Mouse (Mus musculus): ENCODE data around the gene Evx2.

Gene Evx2

DNA sequence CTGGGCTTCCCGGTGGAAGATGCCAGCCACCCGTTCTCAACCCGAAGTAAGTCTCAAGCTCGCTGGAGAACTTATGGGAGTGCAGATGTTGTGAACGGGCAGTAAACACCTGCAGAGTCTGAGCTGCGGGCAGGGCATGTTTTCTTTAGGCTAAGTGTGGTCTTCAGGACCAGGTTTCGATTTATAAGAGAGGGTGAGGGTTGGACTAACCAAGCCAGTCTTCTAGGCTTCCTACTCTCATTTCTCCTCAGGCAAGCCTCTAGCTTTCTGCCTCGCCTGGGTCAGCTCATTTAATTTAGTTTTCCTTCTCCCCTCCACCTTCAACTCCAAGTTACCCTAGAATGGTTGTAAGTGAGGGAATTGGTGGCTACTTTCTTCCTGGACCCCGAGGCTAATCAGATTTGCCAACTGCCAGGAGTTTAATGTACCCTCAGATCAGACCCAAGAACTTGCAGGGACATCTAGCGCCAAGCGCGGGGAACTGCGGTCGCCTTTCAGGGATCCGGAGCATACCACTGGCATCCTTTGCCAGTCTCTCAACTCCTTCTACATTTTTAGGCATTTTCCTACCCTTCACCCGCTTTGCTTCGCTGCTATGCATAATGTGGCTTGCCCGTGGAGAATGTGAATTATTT lies 4.1 kb upstream of the Evx2 start:
- no peak for DNase-seq (ENCODE audit: low spot score)

DNA sequence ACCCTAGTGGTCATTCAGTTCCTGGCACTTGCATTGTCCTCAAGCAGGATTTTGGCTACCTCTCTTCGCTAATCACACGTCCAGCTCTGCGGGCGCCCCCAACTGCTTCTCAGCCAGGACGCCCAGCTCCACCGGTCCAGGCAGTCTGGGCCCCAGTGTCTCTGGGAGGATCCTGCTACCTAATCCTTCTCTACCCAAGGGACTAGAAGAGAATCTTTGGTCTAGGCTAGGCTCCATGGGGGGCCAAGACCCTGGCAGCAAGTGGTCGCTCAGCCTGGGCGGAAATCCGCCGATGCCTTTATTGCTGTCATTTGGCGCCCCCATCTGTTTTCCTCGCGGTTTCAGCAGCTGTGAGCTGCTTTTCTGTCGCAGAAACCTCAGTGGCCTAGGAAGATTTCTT lies 2.3 kb upstream of the Evx2 start:
- DNase-seq (ENCODE audit: low spot score): no peak

DNA sequence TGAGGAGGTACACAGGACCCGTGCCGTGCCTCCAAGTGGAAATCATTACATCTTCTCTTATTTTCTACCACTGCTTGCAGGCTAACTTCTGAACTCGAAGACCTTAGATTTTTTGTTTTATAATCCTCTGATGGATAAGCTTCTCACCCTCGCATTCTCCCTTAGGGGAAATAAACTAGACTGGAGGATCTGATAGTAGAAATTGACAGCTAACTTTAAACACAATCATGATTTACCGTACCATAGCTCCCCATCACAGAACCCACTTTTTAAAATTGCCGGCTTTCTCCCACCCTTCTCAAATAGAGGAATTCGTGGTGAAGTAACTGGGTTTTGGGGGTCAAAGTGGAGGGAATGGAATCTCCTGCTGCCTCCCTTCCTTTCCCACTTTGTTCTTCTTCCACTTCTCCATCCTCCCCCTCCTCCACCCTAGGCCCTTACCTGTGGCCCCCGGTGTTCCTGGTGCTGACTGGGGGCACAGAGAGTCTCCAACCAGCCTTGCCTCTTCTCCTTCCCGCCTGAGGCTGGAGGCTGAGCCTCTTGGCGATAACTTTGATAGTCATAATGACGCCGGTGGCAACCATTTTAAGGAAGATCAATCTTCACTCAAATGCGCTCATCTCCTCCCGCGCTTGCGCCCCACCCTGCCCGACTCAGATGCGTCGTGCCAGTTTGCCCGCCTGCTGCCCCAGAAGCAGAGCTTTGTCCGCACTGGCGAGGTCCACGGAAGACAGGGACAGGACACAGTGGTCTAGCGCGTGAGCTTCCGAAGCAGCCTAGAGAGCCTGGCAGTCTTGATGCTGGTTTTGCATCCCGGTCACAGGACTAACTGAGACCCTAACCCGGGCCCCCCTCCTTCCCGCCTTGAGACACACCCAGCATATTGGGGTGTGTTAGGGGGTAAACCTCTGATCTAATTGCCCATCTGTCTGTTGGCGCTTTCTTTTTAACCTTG lies 1.3 kb upstream of the Evx2 start:
- no peak for DNase-seq (ENCODE audit: low spot score)

DNA sequence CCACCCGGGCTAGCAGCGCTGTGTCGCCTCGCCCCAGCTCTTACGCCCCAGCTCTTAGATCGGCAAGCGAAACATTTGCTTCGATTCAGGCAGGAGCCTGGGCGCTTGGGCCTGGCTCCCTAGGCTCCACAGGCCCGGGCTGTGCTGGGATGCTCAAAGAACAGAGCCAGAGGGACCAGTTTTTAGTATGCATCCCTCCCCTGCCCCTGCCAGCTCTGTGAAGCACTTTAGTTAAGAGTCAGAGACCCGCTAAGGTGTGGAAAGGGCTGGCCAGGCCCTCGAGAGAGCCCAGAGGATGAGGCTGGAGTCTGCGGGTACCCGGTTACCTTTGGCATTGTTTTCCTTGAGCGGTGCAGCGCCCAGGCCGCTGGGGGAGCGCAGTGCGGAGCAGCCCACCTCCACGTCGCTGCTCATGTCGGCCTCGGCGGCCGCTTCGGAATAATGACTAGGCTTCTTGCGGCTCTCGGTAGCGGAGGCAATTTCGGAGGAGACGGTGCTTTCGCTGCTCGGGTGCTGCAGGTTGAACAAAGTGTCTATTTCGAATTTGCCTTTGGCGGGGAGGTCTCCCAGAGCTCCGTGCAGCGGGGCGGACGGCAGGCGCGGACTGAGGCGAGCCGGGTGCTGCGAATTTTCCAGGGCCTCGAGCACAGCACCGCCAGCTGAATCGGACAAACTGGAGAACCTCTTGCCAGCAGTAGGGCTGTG lies 538 bp downstream of the Evx2 start:
- DNase-seq (ENCODE audit: low spot score): no peak

DNA sequence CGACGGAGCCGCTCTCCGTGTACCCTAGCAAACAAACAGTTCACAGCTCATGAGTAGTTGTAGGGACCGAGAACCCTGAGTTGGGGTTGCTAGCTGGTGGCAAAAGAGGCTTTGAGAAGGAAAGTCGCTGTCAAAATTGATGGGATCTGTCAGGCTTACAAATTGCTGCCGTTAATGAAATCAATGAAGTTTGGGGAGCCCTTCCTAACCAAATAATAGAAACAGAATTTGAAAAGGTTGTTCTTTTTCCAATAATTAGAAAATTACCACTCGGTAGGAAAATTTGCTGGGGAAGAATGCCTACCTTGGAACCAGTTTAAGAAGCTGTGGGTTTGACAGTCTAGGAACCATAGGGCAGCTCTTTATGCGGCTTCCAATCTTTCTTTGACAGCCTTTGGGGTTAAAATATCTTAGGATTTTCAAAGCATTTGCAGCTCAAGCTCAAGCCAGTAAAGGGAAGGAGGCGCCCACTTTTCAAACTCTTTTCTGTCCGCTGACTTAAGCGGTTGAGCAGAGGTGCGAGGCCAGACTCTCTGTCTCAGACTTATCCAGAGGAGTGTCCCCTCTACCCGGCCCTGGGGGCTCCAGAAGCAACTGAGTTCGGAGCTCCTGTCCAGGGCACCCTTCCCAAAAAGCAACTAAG lies 1.2 kb downstream of the Evx2 start:
- DNase-seq (ENCODE audit: low spot score): no peak

DNA sequence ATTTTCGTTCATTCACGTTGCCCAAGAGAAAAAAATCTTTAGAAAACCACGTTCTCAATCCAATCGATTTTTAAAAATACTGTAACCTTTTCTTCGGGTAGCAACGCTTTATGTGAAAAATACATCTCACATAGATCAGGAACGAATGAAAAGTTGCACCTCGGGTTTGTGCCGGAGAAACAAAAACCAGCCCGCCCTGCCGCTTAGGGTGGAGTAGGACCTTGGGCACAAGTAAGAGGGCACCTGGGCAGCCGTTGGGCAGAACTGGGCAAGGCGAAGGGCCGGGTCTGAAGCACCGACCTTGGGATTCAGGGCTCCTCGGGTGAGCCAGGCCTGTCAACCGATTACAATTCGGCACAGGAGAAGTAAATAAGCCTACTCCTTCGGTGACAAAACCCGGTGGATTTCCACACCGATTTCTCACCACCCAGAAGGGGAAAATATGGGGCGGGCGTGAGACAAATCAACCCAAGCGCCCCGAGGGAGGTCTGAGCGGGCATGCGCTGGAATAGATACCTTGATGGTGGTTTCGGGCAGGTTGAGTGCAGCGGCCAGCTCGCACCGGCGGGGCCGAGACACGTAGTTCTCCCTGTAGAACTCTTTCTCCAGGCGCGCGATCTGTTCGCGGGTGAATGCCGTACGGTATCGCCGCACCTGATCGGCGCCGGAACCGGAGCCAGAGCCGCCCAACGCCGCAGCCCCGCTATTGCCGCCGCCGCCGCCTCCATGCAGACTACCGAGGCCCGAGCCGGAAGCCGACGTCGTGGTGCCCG lies 1.9 kb downstream of the Evx2 start:
- no peak for DNase-seq (ENCODE audit: low spot score)

DNA sequence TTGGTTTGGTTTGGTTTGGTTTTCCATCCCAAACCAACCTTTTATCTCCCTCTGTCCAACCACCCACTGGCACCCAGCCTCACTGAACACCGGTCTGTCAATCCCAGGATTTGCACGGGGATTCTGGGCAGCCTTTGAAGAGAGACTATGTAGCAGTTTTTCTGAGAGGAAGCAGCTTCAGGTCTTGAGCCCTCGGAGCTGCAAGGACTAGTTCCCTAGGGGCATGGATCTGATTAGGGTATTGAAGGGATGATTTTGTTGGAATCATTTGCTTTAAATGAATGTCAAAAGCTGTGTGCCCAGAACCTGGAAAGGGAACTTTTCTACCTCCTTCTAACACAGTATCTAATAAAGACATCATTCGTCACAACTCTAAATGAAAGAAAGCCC lies 2.7 kb downstream of the Evx2 start:
- DNase-seq (ENCODE audit: low spot score): no peak

DNA sequence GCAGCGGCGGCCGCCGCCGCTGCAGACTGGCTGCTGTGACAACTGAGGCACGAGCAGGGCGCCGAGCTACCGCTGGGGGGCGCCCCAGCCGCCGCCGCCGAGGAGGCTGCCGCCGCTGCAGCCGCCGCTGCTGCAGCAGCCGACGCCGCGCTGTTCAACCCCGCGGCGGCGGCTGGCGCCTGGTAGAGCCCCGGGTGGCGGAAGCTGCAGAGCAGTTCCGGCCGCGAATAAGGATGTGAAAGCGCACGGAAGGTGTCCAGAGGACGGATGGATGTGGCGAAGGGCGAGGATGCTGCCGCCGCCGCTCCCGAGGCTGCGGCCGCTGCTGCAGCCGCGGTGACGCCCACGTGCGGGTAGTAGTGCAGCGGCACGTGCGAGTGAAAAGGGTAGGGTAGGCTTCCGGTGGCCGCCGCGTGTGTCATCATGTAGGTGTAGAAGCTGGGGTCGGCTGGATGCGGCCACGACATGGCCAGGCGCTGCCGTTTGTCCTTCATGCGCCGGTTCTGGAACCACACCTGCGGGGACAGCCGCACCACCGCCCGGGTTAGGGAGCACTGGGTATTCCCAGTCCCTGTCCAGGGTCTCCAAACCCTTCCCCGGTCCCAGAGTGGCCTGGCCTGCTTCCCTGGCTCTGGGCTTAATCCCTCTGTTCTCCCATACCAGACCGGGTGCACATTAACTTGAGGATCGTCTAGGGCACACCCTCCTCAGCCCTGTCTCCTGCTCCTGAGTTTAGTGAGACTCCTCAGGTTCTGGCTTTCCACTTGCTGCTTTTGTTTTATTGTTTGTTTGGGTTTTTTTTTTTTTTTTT lies 3.3 kb downstream of the Evx2 start:
- no peak for DNase-seq (ENCODE audit: low spot score)

DNA sequence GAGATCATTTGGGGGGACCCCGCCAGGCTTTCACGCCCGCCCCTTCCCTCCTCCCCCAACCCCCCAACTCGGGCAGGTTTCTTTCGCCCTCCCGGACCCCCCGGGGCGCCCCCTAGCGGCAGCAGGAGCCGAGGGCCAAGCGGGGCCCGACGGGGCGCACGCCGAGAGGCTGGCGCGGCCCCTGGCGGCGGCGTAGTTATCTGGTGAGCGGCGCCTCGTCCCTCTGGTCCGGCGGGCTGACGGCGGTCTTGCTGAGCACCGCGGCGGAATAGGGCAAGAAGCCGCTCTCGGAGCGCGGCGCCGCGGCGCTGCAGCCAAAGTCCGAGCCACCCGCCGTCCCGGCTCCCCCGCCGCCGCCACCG lies 4.0 kb downstream of the Evx2 start:
- no peak for DNase-seq (ENCODE audit: low spot score)

DNA sequence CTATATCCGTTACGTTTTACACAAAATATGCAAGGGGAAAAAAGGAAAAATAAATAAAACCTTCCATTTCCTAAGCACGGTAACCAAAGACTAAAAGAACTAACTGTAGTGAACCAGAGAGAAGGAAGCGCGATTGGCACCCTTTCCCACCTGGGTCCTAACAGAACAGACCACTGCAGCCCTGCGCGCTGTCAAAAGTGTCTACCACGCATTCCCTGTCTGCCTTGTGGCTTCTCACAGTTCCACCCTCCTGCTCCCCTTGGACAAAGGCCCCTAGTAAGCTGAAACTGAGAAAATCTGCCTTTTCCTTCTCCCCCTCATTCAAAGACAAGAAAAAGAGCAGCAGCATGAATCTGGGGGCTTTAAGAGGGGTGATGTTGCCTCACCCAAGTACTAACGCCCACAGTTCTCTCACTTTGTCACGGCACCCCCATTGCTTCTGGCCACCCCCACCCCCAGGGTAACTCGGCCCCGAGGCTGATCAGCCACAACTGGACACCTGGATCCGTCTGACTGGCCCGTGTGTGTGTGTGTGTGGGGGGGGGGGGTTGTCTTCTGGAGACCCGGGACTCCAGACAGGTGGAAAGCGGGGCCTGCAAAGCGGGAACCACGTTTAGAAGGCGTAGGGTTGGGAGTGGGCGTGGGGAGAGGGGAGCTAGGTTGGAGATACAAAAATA lies 4.5 kb downstream of the Evx2 start:
- DNase-seq (ENCODE audit: low spot score): no peak

DNA sequence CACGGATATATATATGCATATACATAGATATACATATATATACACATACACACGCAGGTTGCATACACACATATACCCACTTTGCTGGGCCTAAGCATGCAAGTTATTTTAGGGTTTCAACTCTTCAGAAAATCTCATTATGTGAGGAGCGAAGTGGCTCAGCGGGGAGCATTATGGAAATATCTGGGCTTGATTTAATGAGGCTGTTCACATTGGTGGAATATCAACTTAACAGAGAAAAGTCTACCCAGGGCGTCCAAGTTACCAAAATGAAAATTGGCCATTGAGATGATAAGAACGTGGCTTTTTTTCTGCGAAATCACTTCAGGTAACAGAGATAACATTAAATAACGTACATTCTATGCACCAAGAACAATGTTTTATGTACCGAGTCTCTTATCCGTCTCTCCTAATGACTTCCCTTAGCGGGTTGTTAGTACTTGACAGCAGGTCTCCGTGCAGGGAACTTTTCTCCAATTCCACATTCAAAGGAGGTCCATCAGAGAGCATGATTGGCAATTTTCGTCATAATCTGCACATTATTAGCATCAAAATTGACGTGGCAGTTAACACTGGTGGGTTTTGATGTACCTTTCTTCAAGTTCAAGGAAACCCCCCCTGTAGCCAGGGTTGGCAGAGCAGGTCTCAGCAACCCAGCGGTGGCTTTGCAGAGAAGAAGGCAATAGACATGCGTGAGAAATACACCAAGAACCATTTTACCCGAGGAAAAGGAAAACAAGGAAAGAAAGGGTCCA lies 5.4 kb downstream of the Evx2 start:
- no peak for DNase-seq (ENCODE audit: low spot score)

DNA sequence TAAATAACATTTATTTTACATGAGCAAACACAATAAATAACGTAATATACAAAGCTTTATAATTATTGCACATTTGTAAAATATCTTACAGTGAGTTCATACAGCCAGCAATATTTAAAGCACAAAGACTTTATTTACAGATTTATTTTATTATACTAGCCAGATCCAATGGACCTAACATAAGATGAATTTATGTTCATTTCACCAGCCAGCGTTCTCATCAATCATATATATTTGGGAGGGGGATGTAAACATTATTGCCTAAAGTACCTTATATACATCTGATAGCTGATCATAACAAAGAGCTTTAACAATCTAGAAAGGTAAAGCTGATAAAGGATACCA lies 6.4 kb downstream of the Evx2 start:
- no peak for DNase-seq (ENCODE audit: low spot score)

DNA sequence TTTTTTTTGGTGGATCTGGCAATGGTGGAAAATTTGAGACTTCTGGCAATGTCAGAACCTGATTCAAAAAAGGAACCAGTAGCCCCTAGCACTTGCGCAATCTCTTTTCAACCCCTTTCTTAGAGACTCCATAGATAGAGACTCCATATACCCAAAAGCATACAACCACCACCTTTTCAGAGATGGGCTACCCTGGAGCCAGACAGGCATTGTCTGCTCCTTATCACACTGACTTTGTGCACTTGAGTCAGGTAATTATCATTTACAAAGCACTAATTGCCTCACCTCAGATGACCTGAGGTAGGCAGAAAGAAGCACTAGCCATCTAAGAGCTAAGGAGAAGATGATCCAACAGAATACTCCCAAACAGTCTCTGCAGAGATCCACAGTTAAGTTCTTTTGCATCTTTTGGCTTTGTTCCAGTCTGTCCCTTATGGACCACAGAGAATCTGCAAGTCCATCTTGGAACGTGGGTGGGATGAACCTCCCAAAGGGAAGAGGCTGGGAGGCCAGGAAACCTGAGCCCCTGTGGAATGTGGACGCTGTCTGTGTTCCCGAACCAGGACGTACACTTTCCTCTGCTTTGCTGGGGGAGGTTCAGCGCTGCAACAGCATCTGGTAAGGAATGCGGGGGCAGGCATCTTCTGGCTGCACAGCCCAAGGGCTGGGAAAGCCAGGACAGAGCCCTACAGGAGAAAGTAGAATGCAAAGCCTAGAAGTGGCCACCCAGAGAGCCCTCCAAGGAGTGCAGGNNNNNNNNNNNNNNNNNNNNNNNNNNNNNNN lies 12.1 kb downstream of the Evx2 start:
- no peak for DNase-seq (ENCODE audit: low spot score)

DNA sequence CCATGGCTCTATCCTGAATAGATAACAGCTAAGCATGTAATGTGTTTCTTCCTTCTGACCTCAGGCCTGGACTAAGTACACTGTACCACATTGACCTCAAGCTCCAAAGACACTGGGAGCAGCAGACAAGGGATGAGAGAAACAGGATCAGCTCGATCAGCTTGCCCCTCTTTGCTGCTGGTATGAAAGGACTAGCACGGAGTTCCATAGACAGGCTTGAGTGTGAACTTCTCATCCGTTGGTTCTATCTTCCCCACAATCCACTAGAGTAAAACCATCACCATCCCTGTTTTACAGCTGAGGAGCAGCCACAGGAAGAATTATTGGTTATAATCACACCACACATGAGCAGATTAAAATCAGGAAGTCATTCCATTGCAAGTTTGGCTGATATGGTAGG lies 13.7 kb downstream of the Evx2 start:
- DNase-seq (ENCODE audit: low spot score): no peak

DNA sequence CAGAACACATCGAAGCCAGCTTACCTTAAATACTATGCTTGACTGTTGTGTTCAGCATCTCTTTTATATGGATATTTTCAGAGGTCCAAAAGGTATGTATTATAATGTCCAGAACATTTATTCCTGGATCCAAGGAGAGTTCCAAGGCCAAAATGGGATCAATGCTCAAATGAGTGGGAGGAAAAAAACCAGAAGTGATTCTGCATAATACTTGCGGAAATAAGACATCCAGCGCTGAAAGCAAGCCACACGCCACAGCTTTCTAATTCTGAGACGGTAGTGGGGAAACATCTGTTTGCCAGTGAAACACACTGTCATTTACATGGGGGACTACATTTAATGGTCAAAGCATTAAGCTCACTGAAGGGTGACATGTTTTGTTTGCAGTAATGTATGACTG lies 16.9 kb downstream of the Evx2 start:
- DNase-seq (ENCODE audit: low spot score): no peak

DNA sequence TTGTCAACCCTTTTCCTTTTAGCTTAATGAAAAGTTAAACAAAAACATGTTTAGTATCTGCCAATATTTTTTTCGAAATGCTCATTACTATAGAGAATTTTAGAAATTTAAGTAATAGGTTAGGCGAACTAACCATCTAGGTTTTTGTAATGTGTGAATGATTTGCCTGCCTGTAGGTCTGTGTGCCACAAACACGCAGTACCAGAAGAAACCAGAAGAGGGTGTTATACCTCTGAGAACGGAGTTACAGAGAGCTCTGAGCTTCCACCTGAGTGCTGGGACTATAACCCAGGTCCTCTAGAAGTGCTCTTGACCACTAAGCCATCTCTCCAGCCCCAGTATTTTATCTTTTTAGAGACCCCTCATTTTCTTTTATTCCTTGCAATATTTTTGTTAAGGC lies 23.9 kb downstream of the Evx2 start:
- no peak for DNase-seq (ENCODE audit: low spot score)

DNA sequence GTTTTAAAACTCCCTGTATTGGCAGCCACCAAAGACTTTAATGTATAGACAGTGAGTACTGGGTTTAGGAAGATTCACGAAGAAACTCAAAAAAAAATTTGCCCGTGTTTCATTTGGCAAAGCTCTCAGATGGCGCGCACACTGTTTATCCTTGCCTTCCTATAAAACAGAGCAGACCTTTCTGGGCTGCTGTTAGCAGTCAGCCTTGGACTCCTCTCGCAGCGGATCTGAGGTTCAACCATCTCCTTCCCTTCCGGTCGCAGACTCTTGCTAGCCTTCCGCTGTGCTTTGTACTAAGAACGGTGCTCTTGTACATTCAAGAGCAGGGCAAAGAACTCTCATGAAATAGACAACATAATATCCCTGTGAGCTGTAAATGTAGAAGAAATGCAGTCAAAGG lies 39.0 kb downstream of the Evx2 start:
- DNase-seq (ENCODE audit: low spot score): no peak

DNA sequence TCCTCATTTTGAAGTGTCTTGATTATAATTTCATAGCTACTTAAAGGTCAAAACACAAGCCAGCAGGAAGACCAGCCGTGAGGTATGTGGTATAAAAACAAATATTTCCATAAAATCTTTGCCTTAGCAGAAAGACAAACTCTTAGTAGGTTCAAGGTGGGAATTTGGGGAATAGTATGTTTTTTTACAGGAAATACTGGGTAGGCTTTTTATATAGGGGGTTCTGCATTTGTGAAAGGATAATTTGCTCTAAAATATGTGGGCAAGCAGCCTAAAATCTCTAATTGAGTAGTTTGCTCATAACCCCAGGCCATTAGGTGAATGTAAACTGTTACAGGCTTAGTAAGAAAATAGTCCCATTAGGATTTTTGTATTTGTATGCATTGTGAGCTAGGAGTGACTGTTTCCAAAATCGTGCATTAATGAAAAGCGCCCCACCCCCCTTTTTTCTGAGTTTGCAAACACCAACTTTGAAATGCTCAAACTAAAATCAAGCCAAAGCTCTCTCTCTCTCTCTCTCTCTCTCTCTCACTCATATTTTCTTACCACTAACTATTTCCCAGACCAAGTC lies 39.6 kb downstream of the Evx2 start:
- DNase-seq (ENCODE audit: low spot score): no peak

DNA sequence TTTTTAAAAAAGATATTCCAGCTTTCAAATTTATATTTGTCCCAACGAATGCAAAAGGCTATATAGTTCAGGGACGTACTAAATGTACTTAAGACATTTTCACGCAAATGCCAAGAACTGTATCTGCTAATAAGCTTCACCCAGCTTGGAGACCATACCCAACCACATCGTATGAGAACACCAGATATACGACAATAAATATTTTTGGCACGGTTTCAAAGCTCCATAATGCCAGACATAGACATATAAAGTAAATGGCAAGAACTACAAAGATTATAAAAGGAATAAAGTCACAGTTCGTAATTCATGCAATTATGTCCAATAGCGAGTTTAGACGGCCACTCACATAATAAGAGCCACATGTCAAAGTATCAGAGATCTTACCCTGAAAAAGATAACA lies 41.7 kb downstream of the Evx2 start:
- no peak for DNase-seq (ENCODE audit: low spot score)
